Mouse (Mus musculus): ENCODE data around the gene Ptges2. TPM values are rescaled to one million over a fixed set of nuclear protein-coding genes. Genes with fewer than 3 reads are reported as not detected.
A peak's percentile ranks its signal among the peaks of the same experiment; 100 is the strongest.

Gene Ptges2
- polyA plus RNA-seq, 1 experiment: 59.4 TPM

DNA sequence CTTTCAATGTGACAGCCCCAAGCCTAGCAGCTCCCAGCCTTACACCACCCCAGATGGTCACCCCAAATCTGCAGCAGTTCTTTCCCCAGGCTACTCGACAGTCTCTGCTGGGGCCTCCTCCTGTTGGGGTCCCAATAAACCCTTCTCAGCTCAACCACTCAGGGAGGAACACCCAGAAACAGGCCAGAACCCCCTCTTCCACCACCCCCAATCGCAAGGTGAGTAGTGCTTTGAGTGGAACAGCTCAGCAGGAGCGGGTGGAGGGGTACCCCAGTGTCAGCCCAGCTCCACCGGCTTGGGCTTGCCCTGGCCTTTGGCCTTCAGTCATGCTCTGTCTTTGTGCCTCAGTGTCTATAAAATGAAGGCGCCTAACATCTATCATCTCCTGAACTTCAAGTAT is 28.4 kb upstream of the Ptges2 start:
- DNase-seq (ENCODE audit: extremely low spot score in 1 of 2, low spot score in 1 of 2): no peak

DNA sequence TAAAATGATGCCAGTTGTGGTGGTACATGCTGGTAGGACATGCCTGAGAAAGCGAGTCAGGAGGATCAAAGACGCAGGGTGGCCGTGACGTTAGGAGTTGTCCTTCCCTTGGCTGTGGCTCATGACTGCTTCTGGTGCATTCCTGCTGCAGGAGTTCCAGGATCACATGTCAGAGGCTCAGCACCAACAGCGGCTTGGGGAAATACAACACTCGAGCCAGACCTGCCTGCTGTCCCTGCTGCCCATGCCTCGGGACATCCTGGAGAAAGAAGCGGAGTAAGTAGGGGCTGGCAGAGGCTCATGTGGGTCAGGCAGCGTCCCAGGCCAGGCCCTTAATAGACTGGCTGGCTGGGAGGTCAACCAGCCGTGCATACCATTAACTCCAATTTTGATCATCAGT is 21.5 kb upstream of the Ptges2 start:
- DNase-seq (ENCODE audit: extremely low spot score in 1 of 2, low spot score in 1 of 2): no peak

DNA sequence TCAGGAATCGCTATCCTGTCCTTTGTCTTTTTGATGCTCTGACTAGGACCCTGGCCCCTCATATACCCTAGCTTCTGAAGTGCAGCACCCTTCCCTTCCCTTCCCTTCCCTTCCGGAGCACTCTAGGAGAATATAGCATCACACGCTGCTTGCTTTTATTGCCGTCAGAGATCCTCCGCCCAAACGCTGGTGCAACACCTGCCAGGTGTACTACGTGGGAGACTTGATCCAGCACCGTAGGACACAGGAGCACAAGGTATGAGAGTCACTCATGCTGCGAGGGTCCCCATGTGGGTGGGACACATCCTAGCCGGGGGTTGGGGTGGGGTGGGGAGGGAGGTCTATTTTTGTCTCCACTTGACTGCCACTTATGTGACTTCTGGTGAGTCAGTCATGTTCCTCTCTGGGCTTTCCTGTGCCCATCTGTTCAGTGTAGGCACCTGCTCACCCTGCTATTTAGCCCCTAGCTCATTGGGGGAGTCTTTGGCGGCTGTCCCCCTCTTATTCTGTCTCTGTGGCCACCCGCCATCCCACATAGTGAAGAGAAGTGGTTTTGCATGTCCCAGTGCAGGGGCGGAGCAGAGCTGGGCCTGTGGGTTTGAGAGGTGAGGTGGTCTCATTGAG is 20.3 kb upstream of the Ptges2 start:
- DNase-seq (ENCODE audit: extremely low spot score in 1 of 2, low spot score in 1 of 2): peak in 1 of 2 experiments; percentile 56

DNA sequence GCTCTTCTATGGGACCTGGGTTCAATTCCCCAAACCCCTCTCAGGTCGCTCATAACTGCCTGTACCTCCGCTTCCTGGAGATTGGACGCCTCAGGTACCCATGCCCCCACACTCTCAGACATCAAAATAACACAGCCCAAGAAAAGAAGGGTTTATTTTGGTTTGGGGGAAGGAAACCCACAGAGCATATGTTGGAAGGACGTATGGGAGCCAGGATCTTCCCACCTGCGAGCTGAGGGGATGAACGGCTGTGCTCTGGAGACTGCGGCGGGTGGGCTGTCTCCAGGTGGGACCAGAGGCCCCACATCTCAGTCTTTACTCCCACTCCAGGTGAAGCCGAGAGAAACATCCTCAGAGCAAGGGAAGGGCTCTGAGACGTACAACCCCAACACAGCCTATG is 18.7 kb upstream of the Ptges2 start:
- DNase-seq (ENCODE audit: extremely low spot score in 1 of 2, low spot score in 1 of 2): peak in 1 of 2 experiments; percentile 63

DNA sequence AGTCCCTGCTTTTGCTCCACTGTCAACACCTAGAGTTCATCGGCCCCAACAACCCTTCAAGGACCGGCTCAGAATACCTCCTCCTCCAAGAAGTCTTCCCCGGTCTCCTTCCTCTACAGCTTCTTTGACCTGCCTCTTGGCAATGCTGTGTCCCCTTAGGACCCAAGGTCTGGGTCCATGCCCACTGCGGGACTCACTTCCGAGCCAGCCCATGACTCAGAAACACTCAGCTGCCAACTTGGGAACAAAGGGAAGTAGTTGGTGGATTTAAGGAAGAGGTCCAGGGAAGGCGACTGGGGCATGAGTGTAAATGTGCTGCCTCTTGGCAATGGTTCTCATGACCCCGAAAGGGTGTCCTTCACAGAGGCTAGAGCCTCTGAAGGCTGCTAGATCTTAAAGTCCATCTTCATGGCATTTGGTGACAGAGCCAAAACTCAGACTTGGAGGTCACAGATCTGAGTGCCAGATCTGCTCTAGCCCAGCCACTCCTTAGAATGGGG is 15.6 kb upstream of the Ptges2 start:
- DNase-seq (ENCODE audit: extremely low spot score in 1 of 2, low spot score in 1 of 2): no peak

DNA sequence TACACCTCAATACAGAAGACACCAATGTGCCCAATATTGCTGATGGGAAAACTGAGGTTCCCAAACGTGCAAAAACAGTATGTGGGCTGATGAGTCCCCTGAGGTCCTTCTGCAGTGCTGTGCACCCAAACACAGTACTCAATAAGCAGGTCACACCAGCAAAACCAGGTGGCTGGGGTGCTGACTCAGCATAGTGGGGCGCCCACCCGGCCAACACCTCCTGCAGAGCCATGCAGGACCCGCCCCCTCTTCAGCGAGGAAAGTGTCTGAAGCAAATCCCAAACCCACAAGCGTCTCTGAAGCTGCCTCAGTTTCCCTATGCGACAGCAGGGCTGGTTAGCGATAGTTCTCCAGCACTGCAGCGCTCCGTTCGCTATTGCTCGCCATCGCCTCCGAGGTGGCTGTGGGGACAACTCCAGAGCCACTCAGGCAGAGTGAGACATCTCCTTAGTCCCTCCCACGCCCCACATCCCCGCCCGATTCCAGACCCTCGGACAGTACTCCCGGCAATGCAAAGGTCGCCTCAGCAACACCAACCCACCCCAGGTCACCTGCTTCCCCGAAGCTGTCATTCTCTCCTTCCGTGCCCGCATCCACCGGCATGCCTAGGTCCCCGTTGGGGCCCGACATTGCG is 14.4 kb upstream of the Ptges2 start:
- peak in 1 of 2 experiments; percentile 52 for DNase-seq (ENCODE audit: extremely low spot score in 1 of 2, low spot score in 1 of 2)

DNA sequence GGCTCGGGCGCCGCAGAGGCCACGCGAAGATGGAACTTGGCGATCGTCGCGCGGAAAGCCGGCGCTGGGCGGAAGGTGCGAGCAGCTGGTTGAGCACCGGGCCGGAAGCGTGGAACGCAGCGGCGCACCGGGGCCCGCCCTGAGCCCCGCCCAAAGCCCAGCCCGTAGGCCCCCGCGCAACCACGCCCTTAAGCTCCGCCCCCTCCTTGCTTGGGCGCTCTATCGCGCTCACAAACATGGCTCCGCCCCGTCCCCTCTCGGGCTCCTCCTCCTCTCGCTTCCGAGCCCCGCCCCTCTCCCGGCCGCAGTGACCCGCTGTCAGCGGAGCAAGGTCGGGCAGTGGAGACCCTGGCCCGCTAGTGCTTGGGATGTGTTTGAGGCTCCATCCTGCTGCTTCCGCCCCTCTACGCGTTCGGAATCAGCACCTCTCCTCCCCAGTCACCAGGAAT is 13.9 kb upstream of the Ptges2 start, which contains the start of gene 1110008P14Rik:
Gene 1110008P14Rik, minus strand, starts transcription at position 164 of the 449 bp plus-strand sequence.
- DNase-seq (ENCODE audit: extremely low spot score in 1 of 2, low spot score in 1 of 2): peak; percentile 85 to 95

DNA sequence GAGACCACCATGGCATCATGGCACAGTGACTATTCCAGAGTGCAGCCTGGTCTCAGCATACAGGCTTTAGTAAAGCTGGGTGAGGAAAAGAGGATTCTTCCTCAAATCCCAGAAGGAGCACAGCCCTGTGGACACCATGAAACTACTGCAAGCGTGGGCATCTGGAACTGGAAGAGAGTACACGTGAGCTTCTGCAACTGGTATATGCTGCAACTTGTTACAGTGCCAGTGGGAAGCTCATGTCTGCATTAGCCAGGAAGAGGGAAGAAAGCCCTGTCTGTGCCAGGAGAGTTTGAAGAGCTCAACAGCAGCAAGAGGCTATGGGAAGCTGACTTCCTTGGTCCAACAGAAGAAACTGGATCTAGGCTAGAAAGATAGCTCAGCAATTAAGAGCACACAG is 13.0 kb upstream of the Ptges2 start:
- peak in 1 of 2 experiments; percentile 47 for DNase-seq (ENCODE audit: extremely low spot score in 1 of 2, low spot score in 1 of 2)

DNA sequence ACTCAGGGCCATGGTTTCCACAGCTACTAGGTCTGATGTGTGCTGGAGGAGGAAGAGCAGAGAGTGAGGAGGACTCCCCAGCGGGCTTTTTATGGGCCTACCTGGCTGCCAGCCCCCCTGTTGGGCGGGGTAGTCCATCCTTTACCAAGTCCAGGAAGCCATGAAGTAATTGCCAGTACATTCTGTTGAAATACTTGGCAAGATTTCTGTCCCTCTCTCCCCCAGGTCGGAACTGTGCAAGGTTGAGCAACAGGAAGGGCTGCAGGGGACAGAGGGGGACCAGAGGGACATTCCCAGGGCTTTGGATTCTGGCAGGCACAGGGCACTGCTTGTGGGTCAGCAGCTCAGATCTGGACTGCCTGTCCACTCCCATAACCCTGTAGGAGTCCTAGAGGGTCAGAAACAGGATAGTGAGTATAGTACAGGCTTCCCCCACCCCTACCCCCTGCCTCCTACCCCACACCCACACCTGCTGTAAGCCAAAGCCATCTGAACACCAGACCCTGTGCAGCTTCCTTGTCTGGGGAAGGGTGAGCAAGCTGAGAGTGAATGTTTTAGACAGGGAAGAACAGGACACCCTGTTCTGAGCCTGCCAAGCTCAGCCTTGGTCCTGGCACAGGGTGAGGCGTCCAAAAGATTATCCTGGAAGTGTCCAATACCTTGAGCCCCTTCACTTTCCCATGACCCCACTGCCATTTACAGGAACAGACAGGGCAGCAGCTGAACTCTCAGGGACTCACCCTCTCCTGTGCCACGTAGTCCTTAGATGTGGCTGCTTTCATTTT is 7.8 kb upstream of the Ptges2 start, which contains the start of gene Lcn2:
Gene Lcn2, minus strand, starts transcription at position 547 of the 785 bp plus-strand sequence.
- no peak for DNase-seq (ENCODE audit: extremely low spot score in 1 of 2, low spot score in 1 of 2)

DNA sequence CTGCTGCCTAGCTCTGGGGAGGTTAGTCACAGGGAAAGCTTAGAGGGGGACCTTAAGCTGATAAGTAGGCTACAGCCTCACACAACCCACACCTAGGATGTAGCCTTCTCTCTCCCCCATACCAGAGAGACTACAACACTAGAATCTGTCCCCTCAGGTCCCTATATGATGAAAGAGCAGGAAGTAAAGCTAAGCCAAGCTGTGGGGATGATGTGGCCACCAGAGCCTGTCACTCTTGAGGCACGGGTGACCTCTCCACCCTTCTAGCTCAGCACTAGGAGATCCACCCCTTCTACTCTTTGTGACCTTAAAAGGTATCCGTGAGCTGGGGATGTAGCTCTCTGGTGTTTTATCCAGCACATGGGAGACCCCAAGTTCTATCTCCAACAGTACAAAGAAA is 6.5 kb upstream of the Ptges2 start:
- no peak for DNase-seq (ENCODE audit: extremely low spot score in 1 of 2, low spot score in 1 of 2)

DNA sequence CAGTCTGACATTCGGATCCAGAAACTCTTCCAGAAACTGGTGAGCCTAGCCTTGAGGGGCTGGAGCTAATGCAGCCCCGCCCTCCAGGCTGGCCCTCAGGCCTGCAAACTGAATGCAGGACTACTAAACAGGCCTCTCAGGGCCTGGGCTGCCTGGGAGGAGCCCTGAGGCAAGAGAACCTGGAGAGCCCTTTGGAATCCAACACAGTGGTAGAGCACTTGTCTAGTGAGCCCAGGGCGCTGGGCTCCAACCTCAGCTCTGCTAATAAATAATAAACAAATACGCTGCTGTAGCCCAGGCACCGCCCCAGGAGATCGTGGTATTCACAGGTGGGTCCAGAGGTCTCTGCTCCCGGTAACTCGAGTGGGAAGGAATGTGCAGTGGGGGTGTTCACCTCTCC is 4.8 kb upstream of the Ptges2 start:
- DNase-seq (ENCODE audit: extremely low spot score in 1 of 2, low spot score in 1 of 2): no peak

DNA sequence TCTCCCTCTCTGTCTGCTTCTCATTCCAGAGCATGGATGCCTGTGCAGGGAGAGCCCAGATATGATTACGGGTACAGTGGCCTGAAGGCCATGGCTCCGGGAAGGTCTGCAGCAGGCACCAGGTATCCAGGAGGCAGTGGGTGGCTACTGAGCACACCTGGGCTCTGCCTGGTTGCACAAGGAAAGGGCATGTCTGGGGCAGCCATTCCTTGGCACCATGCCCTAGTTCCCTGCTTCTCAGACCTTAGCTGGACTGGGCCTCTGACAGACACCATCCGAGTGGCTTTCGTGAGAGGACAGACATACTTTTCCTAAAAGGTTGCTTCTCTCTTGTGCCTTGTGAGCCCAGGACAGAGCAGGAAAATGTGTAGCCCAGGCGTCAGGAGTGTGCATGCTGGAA is 3.6 kb upstream of the Ptges2 start:
- DNase-seq (ENCODE audit: extremely low spot score in 1 of 2, low spot score in 1 of 2): no peak

DNA sequence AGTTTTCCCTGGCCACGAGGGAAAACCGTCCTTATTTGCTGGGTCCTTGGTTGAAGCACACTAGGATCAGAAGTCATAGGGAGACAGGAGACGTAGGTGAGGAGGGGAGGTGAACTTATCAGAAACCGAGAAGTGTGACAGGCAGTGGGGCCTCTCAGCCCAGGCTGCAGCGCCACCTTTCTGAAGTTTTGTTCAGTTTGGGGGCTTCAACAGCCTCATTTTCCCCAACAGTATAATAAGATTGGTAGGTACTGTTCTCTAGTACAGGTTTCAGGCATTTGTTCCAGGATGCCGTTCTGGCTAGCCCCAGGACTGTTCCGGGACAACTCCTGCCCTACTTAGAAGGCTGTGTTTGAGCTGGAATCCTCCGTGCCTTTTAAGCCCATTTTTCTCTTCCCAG is 723 bp upstream of the Ptges2 start:
- peak in 1 of 2 experiments; percentile 56 for DNase-seq (ENCODE audit: extremely low spot score in 1 of 2, low spot score in 1 of 2)

DNA sequence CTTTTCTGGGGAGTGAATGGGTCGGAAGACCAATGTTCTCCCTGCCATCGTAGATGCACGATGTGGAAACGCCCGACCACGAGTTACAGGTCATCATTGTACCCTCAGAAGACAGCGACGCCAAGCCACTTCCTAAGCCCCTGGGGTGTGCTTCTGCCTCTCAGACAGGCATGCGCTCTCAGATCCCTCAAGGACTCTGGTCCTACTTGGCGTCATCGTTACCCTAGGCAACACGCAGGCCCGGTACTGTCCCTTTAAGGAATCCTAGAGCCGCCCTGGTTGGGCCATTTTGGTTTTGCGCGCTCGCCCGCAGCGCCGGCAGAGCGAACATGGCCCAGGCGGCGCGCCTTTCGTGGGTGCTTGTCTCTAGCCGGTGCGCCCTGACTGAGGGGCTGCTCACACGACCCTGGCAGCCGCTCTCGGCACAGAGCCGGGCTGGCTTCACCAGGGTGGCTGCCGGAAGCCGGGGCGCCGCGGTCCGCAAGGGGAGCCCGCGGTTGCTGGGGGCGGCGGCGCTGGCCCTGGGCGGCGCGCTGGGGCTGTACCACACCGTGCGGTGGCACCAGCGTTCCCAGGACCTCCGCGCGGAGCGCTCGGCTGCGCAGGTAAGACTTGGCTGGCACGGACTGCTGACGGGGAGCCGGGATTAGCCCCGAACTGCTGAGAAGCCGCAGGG is 388 bp downstream of the Ptges2 start:
- peak; percentile 93 to 95 for DNase-seq (ENCODE audit: extremely low spot score in 1 of 2, low spot score in 1 of 2)

DNA sequence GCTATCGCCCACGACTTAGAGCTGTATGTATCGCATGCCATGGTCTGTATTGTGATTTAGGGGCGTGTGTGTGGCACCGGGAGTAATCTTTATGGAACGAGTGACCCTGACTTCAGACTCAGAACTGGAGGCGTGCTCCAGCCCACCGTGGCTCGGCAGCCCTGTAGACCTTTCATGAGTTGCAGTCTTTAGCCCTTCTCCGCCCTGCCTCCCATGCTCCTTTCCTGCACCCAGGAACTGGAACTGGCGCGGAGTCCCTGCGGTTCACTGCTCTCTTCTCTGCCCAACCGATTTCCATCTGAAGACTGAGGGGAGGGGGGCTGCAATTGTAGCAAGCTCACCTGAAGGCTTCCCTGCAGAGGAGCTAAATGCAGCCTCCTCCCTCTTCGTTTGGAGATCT is 999 bp downstream of the Ptges2 start:
- no peak for DNase-seq (ENCODE audit: extremely low spot score in 1 of 2, low spot score in 1 of 2)

DNA sequence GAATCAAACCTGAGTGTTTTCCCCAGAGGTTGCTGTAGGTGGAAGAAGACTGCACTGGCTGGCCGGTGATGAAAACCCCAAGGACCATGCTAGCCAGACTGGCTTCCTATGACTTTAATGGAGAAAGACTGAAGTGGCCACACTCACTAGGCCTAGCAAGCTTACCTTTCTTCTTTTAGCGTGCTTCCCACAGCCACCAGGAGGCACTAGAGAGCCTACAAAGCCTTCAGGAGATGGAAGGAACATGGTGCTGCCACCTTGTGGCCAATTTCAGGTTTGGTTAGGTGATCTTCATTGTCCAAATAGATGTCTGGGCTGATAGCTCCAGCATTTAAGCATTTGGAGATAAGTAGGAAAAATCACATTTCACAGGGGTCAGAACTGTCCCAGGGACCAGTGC is 9.0 kb downstream of the Ptges2 start:
- peak; percentile 91 to 100 for DNase-seq (ENCODE audit: extremely low spot score in 1 of 2, low spot score in 1 of 2)

DNA sequence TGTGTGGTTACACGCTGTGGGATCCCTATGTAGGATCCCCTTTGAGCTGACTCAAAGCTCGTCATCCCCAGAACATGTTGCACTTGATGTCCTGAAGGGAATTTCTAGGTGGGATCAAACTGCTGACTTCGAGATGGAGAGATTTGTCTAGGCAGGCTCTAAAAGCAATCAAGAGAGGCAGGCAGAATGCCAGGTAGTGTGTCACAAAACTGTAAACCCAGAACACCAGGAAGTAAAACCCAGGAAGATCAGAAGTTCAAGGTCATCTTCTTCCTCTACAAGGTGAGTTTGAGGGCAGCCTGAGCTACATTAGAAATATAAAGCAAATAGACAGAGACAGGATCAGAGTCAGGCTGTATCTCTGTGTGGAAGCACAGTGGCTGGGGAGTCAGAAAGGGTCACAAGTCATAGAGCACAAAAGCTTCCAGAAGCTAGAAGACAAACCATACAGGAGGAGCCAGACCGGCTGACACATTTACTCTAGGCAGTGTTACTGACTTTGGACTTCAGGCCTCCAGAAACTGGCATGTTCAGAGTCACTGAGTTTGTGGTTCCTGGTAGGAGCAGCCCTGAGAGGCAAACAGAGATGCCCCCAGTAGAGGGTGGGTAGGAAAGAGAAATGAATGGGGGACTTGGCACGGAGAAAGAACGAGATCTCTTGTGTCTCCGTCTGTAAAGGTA is 11.6 kb downstream of the Ptges2 start:
- no peak for DNase-seq (ENCODE audit: extremely low spot score in 1 of 2, low spot score in 1 of 2)

DNA sequence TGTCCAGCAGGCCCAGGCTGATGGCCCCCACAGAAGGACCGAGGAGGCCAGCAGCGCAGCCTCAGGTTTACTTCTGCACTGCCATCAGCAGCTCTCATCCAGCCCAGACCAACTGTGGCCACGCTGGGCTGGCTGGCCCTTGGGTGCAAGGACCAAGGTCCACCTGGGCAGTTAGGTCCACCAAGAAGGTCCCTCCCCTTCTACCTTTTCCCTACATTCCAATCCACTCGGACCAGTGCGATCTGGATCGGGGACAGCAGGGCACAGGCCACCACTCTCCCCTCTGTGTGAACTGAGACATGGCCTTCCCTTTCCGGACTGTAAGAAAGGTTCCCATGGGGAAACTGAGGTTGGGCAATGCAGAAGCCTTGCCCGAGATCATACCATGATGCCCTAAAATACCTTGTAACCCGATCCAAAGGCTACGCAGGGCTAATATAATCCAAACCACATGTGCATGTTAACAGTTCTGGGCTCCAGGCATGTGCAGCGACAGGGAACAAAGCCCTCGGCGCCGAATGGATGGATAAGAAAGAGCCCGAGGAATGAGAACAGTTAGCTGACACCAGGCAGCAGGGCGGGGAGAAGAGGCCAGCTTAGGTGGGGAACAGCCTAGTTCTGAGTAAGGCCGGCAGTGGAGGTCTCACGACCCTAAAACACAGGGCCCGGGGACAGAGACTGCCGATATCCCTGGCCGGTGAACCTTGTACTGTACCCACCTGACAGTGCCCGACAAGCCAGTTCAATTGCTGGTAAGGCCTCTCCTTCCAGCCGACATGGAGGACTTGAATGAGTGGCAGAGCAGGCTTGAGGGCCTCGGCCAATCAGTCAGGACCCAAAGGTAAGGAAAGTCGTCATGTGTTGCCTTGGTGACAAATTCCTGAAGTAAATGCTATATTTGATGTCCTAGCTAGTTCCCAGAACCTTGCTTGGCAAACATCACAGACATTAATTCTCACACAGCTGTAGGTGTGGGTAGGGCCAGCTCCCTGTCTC is 13.0 kb downstream of the Ptges2 start:
- no peak for DNase-seq (ENCODE audit: extremely low spot score in 1 of 2, low spot score in 1 of 2)

DNA sequence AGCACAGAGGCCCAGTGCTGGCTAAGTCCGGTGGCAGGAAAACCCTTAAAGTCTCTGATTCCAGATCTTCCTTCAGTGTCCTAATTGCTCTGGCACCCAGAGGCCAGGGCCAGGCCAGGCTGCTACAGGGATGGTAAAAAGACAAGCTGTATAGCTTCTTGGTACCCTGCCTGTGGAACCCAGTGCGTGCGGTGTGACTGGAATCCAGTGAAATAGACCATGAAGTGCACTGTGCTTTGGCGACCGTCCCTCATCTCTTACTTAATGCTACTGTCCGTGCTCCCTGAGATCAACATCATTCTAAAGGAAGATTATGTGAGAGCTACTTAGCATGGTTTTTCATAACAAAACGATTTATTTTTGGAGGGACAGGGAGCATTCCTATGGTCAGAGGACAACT is 15.7 kb downstream of the Ptges2 start:
- no peak for DNase-seq (ENCODE audit: extremely low spot score in 1 of 2, low spot score in 1 of 2)
